Mouse (Mus musculus) hindbrain, embryonic 15.5 days (tissue): Measurements from ENCODE around the gene Prkg1. TPM values are rescaled to one million over a fixed set of nuclear protein-coding genes. Genes with fewer than 3 reads are reported as not detected.
"Not testable (repeated sequence)": the region's sequence is repeated elsewhere in the genome, so short reads cannot be mapped to it uniquely, and the experiment has no call there.

Source experiments
- ATAC-seq: fragments of 200-750 bp; cut with Nextera tagmentation; 2 replicates; pipeline ENCODE4 v1.8.0; 2017; ENCODE audit warnings: low read depth, moderate number of reproducible peaks, moderate TSS enrichment; ENCODE audit not compliant: low FRiP score
- H3K27ac ChIP-seq: fragments of 300-500 bp; sonication (generic); replicated peaks from 2 replicates; pipeline ENCODE4 v1.5.1; 2015; ENCODE audit warnings: mild to moderate bottlenecking, inconsistent platforms
- H3K27me3 ChIP-seq: fragments of 300-500 bp; sonication (generic); 2 replicates; pipeline ENCODE4 v1.6.1; 2015; ENCODE audit warnings: control low read depth, inconsistent platforms
- H3K36me3 ChIP-seq: fragments of 300-500 bp; sonication (generic); 2 replicates; pipeline ENCODE4 v1.6.1; 2015; ENCODE audit warnings: control low read depth, inconsistent platforms
- H3K4me1 ChIP-seq: fragments of 300-500 bp; sonication (generic); replicated peaks from 2 replicates; pipeline ENCODE4 v1.6.1; 2015; ENCODE audit warnings: control low read depth, inconsistent platforms
- H3K4me2 ChIP-seq: fragments of 300-500 bp; sonication (generic); 2 replicates; pipeline ENCODE4 v1.6.1; 2015; ENCODE audit warnings: moderate library complexity, mild to moderate bottlenecking, inconsistent platforms
- H3K4me3 ChIP-seq: fragments of 300-500 bp; sonication (generic); 2 replicates; pipeline ENCODE4 v1.5.1; 2015; ENCODE audit warnings: mild to moderate bottlenecking, inconsistent platforms
- H3K9ac ChIP-seq: fragments of 300-500 bp; sonication (generic); 2 replicates; pipeline ENCODE4 v1.6.1; 2015; ENCODE audit warnings: inconsistent platforms
- H3K9me3 ChIP-seq: fragments of 300-500 bp; sonication (generic); 2 replicates; pipeline ENCODE4 v1.6.1; 2016; ENCODE audit warnings: control low read depth, inconsistent platforms
- WGBS: fragments of 180-500 bp; shearing (Covaris S2); methylation state at CpG from one replicate; pipeline ENCODE4 v1.1.7; 2015; 5-methylcytosine and 5-hydroxymethylcytosine counted together
- polyA plus RNA-seq: library from polyadenylated mRNA; unstranded; fragments of >200 nt; fragmentation: Nextera tagmentation; extraction: Ambion mirVana; gene quantifications from 2 replicates; pipeline ENCODE4 v1.2.1, GENCODE M21; 2015

Prkg1 gene
- polyA plus RNA-seq, 1 experiment from 2014 or later, result 5.0 TPM

DNA sequence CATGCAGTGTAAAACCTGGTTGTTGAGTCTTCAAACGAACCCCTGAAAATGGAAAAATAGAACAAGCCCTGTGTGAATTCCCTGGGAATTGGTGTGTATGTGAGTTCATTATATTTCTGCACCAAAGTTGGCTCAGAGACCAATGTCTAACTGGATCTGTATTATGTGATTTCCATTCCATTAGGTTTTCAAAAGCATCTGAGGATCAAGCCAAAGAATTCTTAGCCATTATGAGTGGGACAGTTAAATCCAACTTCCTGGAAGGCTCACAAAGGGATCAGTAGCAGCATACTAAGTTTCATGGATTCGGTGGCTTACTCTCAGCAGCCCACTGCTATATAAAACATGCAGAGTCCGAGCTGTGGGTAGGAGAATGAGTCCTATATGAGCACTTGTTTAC is 1178.5 kb downstream of the Prkg1 start:
- H3K4me3 ChIP-seq, result no peak overlapping the region
- no peak for ATAC-seq
- 73% methylated on average over 3 of the region's 3 CpGs for WGBS
- H3K36me3 ChIP-seq, result no peaks in the 10 kb centered on the region
- no peaks in the 10 kb centered on the region for H3K27me3 ChIP-seq
- no peaks in the 10 kb centered on the region for H3K4me1 ChIP-seq
- no peak overlapping the region for H3K4me2 ChIP-seq
- no peak overlapping the region for H3K9ac ChIP-seq
- H3K9me3 ChIP-seq, result no peaks in the 10 kb centered on the region
- H3K27ac ChIP-seq, result no peak overlapping the region

DNA sequence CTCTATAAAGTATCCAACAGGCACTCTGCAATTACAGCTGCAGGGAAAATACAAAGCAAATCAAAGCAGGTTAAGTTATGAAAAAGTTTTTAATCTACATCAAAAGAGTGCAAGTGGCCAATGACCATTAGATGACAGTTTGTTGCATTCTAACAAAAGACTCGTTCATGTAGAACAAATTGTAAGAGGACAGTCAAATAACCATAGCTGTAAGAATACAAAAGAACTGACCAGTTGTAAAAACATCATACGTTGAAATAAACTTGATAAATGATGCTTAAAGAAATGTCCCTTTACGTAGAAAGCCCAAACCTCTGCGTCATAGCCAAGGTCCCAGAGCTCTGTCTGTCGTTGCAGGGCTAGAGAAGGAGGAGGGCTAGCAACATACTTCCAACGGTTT is 1200.3 kb downstream of the Prkg1 start:
- no peak for ATAC-seq
- H3K4me1 ChIP-seq, result no peaks in the 10 kb centered on the region
- no peak overlapping the region for H3K9ac ChIP-seq
- H3K9me3 ChIP-seq, result no peaks in the 10 kb centered on the region
- WGBS, result 39% methylated on average over 6 of the region's 6 CpGs
- no peaks in the 10 kb centered on the region for H3K36me3 ChIP-seq
- H3K4me3 ChIP-seq, result no peak overlapping the region
- H3K4me2 ChIP-seq, result no peak overlapping the region
- no peak overlapping the region for H3K27ac ChIP-seq
- H3K27me3 ChIP-seq, result no peaks in the 10 kb centered on the region

DNA sequence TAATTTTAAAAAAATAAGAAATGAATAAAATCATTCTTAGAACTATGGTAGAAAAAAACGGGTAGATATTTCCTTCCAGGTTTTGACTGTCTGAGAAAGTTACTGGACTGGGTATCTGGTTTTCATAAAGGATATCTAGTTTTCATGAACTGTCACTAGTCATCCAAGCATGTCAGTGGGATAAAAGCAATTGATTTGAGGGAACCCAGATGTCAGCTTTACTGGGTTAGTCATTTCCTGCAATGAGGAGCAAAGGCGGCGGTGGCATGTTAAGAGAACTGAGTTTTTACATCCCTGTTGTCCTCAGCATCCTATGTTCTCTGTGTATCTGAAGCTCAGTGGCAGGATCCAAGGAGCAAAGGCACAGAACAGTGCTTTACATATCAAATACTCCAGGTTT is 1201.0 kb downstream of the Prkg1 start:
- Histone ChIP-seq H3K4me3 (no peak overlapping the region), H3K9ac (no peak overlapping the region), H3K27ac (no peak overlapping the region), H3K9me3 (no peaks in the 10 kb centered on the region), H3K4me2 (no peak overlapping the region), H3K27me3 (no peaks in the 10 kb centered on the region), H3K36me3 (no peaks in the 10 kb centered on the region), H3K4me1 (no peaks in the 10 kb centered on the region)
- 90% methylated on average over 3 of the region's 3 CpGs for WGBS
- no peak for ATAC-seq

DNA sequence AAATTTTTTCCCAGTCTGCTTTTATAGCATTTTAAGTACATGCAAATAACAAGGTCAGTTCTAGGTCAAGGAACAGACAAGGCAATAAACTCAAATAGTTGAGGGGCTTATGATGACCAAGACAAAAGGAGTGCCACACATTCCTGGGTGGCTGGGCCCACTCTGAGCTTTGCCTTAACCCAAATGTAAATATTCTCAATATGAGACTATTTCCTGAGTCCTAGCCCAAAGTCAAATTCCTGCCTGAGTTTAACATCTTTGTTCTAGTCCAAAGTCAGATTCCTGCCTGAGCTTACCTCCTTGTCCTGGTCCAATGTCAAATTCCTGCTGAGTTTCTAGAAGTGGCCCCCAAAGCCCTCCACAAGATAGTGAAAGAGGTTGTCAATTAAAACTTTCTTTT is 1206.8 kb downstream of the Prkg1 start:
- H3K4me2 ChIP-seq, result no peak overlapping the region
- no peak overlapping the region for H3K9ac ChIP-seq
- 0 out of 2 replicates have a peak, but pooled peaks cover 5% of the 10 kb centered on the region for H3K4me1 ChIP-seq
- 0 out of 2 replicates have a peak, but pooled peaks cover 7% of the 10 kb centered on the region for H3K27me3 ChIP-seq
- no peaks in the 10 kb centered on the region for H3K36me3 ChIP-seq
- H3K27ac ChIP-seq, result no peak overlapping the region
- ATAC-seq, result no peak
- no peaks in the 10 kb centered on the region for H3K9me3 ChIP-seq
- no peak overlapping the region for H3K4me3 ChIP-seq

- Histone ChIP-seq H3K9me3 (no peaks in the 10 kb centered on the region), H3K9ac (0 out of 2 replicates have a peak overlapping the region, but pooled peaks have one; percentile 19), H3K27ac (no peak overlapping the region), H3K27me3 (peaks cover 27% of the 10 kb centered on the region; the same call in 1 of the 2 replicates), H3K4me3 (peak overlapping the region; percentile 28), H3K4me1 (peaks cover 13% of the 10 kb centered on the region), H3K4me2 (peak overlapping the region; percentile 59), H3K36me3 (no peaks in the 10 kb centered on the region)
- peak; percentile 79 for ATAC-seq
- 1% methylated on average over 12 of the region's 12 CpGs for WGBS
Observed at GRCm38 (mm10) chr19:30554467-30554881, 1210.4 kb downstream of the Prkg1 start.

DNA sequence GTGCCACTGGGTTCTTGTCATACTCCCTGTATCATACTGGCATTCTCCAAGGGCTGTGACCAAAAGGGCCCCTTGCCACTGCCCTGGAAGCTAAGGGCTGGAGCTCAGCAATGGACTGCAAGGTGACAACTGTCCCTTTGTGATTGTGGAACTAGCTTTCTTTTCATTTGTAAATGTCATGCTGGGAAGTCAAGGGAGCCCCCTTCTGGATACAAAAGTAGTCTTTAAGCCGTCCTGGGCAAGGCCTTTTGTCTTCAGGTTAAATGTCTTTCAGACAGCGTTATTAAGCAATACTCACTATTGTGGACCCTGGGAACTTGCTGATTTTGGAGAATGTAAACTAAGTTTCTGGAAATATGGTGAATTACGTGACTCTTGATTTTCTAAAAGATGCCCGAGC is 1211.1 kb downstream of the Prkg1 start:
- ATAC-seq, result no peak
- Histone ChIP-seq H3K27ac (no peak overlapping the region), H3K4me1 (peaks cover 20% of the 10 kb centered on the region), H3K27me3 (peaks cover 31% of the 10 kb centered on the region; the same call in 1 of the 2 replicates), H3K9me3 (no peaks in the 10 kb centered on the region), H3K36me3 (no peaks in the 10 kb centered on the region), H3K4me3 (no peak overlapping the region), H3K4me2 (no peak overlapping the region), H3K9ac (no peak overlapping the region)
- WGBS, result 5% methylated on average over 4 of the region's 4 CpGs

- Histone ChIP-seq H3K9me3 (no peaks in the 10 kb centered on the region), H3K9ac (no peak overlapping the region), H3K36me3 (no peaks in the 10 kb centered on the region), H3K4me1 (peaks cover 27% of the 10 kb centered on the region), H3K27me3 (peaks cover 37% of the 10 kb centered on the region), H3K4me2 (no peak overlapping the region), H3K4me3 (no peak overlapping the region), H3K27ac (no peak overlapping the region)
- WGBS, result 63% methylated on average over 8 of the region's 8 CpGs
- no peak for ATAC-seq
Observed at GRCm38 (mm10) chr19:30552260-30552659, 1212.6 kb downstream of the Prkg1 start.

- ATAC-seq, result no peak
- Histone ChIP-seq H3K27ac (no peak overlapping the region), H3K4me2 (peak overlapping the region; percentile 61), H3K36me3 (no peaks in the 10 kb centered on the region), H3K9me3 (no peaks in the 10 kb centered on the region), H3K27me3 (peaks cover 56% of the 10 kb centered on the region), H3K9ac (no peak overlapping the region), H3K4me3 (peak overlapping the region; percentile 33), H3K4me1 (peaks cover 27% of the 10 kb centered on the region)
- WGBS, result under 1% methylated on average over 17 of the region's 17 CpGs
Observed at GRCm38 (mm10) chr19:30549854-30550647, 1214.8 kb downstream of the Prkg1 start.

DNA sequence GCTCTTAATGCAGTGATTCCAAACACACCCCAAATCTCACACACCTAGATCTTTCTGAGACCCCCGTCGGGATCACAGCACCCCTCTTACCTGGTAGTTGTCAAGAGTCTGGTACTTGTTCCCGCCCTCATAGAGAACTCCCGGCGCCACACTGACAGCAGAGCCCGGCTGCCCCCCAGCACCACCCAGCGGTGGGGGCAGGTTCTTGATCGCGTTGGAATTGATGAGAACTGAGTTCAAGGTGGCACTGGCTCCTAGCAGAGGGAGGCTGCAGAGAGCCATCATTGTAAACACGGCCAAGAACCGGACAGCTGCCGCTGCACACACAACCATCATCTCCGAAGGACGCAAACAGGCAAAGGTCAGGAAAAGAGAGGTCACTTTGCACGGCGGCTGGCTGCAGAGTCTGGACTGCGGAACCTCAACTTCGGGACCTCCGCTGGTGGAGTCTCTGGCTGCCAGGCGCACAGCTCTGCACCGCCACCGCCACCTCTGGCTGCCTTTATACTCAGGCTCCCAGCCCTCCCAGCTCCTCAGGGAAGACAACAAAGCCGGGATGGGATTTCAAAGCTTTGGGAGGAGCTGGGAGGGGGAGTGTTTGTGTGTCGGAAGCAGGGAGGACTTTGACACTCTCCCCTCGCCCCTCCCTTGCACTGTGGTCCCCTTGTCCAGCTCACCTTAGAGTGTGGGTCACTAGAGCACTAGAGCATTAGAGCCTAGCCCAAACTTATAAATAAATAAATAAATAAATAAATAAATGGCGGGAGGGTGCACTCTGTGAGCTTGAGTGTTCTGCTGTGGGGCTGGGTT is 1215.6 kb downstream of the Prkg1 start, which contains the start of gene Dkk1:
Gene Dkk1, minus strand, starts transcription at position 622 of the 810 bp plus-strand sequence.
- H3K9me3 ChIP-seq, result no peaks in the 10 kb centered on the region
- H3K27ac ChIP-seq, result no peak within 1 kb of the TSS
- H3K36me3 ChIP-seq, result no peaks in the 10 kb centered on the region
- peaks cover 58% of the 10 kb centered on the region for H3K27me3 ChIP-seq
- peaks cover 24% of the 10 kb centered on the region for H3K4me1 ChIP-seq
- H3K4me3 ChIP-seq, result peak within 1 kb of the TSS; percentile 33
- ATAC-seq, result peak; percentile 67
- under 1% methylated on average over 26 of the region's 26 CpGs for WGBS
- H3K4me2 ChIP-seq, result peak within 1 kb of the TSS; percentile 61
- no peak within 1 kb of the TSS; the same call in 1 of the 2 replicates for H3K9ac ChIP-seq

DNA sequence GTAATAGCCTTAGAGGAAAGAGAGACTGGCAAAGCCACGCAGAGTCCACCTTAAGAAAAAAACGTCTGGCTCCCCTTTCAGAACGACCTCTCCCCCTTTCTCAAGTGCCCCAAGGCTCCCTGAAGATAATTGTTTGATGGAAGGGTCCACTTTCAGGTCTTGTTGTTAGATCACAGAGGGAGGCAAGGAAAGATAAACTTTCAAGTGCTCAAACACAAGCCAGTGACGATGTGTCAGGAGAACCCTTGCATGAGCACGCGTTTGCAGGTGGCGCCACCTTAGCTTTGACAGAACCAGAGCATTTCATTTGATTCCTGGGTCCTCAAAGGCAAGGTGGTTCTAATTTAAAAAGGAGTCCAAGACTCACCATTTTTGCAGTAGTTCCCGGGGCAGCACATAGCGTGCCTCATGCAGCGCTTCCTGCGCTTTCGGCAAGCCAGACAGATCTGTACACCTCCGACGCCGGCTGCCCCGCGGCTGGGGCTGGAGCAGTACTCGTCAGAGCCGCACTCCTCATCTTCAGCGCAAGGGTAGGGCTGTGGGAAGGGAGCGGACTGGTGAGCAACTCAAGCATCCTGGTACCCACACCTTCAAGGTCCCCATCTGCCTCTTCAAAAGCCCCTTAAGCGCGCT is 1216.3 kb downstream of the Prkg1 start:
- Histone ChIP-seq H3K4me2 (peak overlapping the region; percentile 61), H3K36me3 (no peaks in the 10 kb centered on the region), H3K27me3 (peaks cover 56% of the 10 kb centered on the region), H3K4me1 (peaks cover 22% of the 10 kb centered on the region), H3K4me3 (peak overlapping the region; percentile 33), H3K9me3 (no peaks in the 10 kb centered on the region), H3K27ac (no peak overlapping the region), H3K9ac (no peak overlapping the region)
- ATAC-seq, result peak; percentile 44
- WGBS, result under 1% methylated on average over 23 of the region's 23 CpGs

- H3K27me3 ChIP-seq, result peaks cover 24% of the 10 kb centered on the region
- not testable (repeated sequence) for H3K36me3 ChIP-seq, H3K9me3 ChIP-seq, H3K27ac ChIP-seq, ATAC-seq, H3K4me1 ChIP-seq
- WGBS, result 2% methylated on average over 43 of the region's 44 CpGs
- H3K4me2 ChIP-seq, result peak overlapping the region; percentile 74
- H3K4me3 ChIP-seq, result peak overlapping the region; percentile 47
- H3K9ac ChIP-seq, result peak overlapping the region; percentile 40; the same call in 1 of the 2 replicates
Observed at GRCm38 (mm10) chr19:30539365-30539941, 1225.4 kb downstream of the Prkg1 start.
